Mouse (Mus musculus): ENCODE results near the gene Gm10697. TPM values are rescaled to one million over a fixed set of nuclear protein-coding genes. Genes with fewer than 3 reads are reported as not detected.

Gm10697 gene
- not detected in 2 replicates for polyA plus RNA-seq (2015; fragmentation: Nextera tagmentation; extraction: Ambion mirVana)

GRCm38 (mm10) chr3:94072544-94072943, at the start of gene Gm10697:
TSS of gene Gm10697 (minus strand) at chr3:94072644.

GRCm38 (mm10) chr3:94054785-94055184, 17.7 kb downstream of the Gm10697 start, which contains the start of gene Gm9125:
TSS of gene Gm9125 (minus strand) at chr3:94054885.

Other genes starting within 250 kb of the Gm10697 start
- not detected in 2 replicates for gene Tdpoz3, start 246.6 kb downstream of the Gm10697 start, polyA plus RNA-seq (2015; fragmentation: Nextera tagmentation; extraction: Ambion mirVana)
- not detected in 2 replicates for gene Gm9117, start 129.1 kb downstream of the Gm10697 start, polyA plus RNA-seq (2015; fragmentation: Nextera tagmentation; extraction: Ambion mirVana)
- gene Tdpoz5, start 111.3 kb downstream of the Gm10697 start, polyA plus RNA-seq (2015; fragmentation: Nextera tagmentation; extraction: Ambion mirVana), result not detected in 2 replicates
- not detected in 2 replicates for gene Gm9125, start 17.8 kb downstream of the Gm10697 start, polyA plus RNA-seq (2015; fragmentation: Nextera tagmentation; extraction: Ambion mirVana)
- gene Gm10696, start 105.5 kb upstream of the Gm10697 start, polyA plus RNA-seq (2015; fragmentation: Nextera tagmentation; extraction: Ambion mirVana), result not detected in 2 replicates
- not detected in 2 replicates for gene Gm5286, start 124.1 kb upstream of the Gm10697 start, polyA plus RNA-seq (2015; fragmentation: Nextera tagmentation; extraction: Ambion mirVana)
- not detected in 2 replicates for gene Gm4778, start 191.4 kb upstream of the Gm10697 start, polyA plus RNA-seq (2015; fragmentation: Nextera tagmentation; extraction: Ambion mirVana)
- gene Them4, start 237.4 kb upstream of the Gm10697 start, polyA plus RNA-seq (2015; fragmentation: Nextera tagmentation; extraction: Ambion mirVana), result 66.1 and 69.3 TPM in 2 replicates